15 mouse cellular contexts compared by ENCODE assay signal in the genomic region with DNA sequence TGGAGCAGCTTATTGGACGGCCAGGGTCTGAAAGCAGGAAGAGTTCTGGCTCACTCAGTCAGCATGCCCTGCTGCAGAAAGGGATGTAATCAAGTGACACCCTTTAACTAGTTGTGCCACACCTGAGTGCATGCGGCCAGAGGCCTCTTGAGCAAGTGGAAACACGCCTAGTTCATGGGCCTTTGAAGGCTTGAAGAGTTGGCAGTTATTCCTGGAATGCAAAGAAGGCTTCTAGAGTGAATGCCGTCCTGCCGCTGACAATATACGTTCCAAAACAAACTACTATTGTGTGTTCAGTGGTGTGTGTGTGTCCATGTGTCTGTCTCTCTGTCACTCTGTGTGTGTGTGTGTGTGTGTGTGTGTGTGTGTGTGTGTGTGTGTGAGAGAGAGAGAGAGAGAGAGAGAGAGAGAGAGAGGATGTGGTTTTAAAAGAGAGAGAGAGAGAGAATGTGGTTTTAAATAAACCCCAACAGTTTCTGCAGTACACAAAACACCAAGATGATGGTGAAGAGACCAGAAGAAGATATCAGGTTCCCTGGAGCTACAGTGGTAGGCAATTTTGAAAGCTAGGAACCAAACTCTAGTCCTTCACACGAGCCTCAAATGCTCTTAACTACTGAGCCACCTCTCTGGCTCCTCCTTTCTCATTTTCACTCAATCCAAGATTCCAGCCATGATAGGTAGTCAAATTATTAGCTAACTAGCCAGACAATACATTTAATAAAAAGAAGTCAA. TPM values are rescaled to one million over a fixed set of nuclear protein-coding genes. Genes with fewer than 3 reads are reported as not detected.
DNase-seq lines count a peak whose midpoint lies in the region; ATAC-seq and TF ChIP-seq lines count a peak whose summit lies in the region.
"Had no signal": no experiment of that assay in that cellular context is flagged by ENCODE, and none has a peak within 500 bp of the region (broad histone marks: within the 10 kb centered on the region; RNA-seq: fewer than 3 reads in every experiment).

No protein-coding gene starts in this region.

- whole genome bisulfite sequencing in heart, embryonic 13.5 days = 67% methylated on average over 7 of the region's 7 CpGs
- 69% methylated on average over 7 of the region's 7 CpGs for WGBS in lung, embryonic 15.5 days
- 66% methylated on average over 7 of the region's 7 CpGs for WGBS in stomach, postnatal 0 days
- 88% methylated on average over 7 of the region's 7 CpGs for WGBS in forebrain, embryonic 14.5 days

- ATAC-seq in heart, embryonic 13.5 days (ENCODE audit: extremely low read depth, insufficient number of reproducible peaks, low FRiP score, low TSS enrichment) = no peak
- ATAC-seq in lung, embryonic 15.5 days (ENCODE audit: borderline replicate concordance, extremely low read depth, low FRiP score, low TSS enrichment) = peak; percentile 60
- ATAC-seq in stomach, postnatal 0 days (ENCODE audit: low FRiP score, low TSS enrichment) = no peak
- ATAC-seq in forebrain, embryonic 14.5 days = no peak
- ATAC-seq: intestine, postnatal 0 days had no signal

- H3K79me2 ChIP-seq in MEL (ENCODE audit: control insufficient read depth, insufficient read depth, low read length, poor library complexity) = no peaks in the 10 kb centered on the region

- H3K4me3 ChIP-seq in heart, embryonic 13.5 days = no peak overlapping the region
- H3K4me3 ChIP-seq in MEL (ENCODE audit: control insufficient read depth in 1 of 2, insufficient read depth in 1 of 2, low read depth in 2 of 2, low read length in 2 of 2) = peak overlapping the region; percentile 40 to 49
- H3K4me3 ChIP-seq in lung, embryonic 15.5 days = no peak overlapping the region
- H3K4me3 ChIP-seq in stomach, postnatal 0 days (ENCODE audit: low read depth, low read length) = no peak overlapping the region
- no peak overlapping the region for H3K4me3 ChIP-seq in forebrain, embryonic 14.5 days (ENCODE audit: low read depth, low read length)
- H3K4me3 ChIP-seq: embryonic facial prominence, embryonic 15.5 days; limb, embryonic 13.5 days had no signal

- TF ChIP-seq CTCF in MEL (IDR thresholded peaks at IDR 0.05 in 2 of 3, conservative IDR thresholded peaks at IDR 0.05 in 1 of 3; ENCODE audit: control insufficient read depth in 1 of 3, insufficient read depth in 1 of 3, low read depth in 2 of 3, low read length in 3 of 3, poor library complexity in 1 of 3, severe bottlenecking in 1 of 3) = no peak
- TF ChIP-seq CTCF in stomach, postnatal 0 days (IDR thresholded peaks at IDR 0.05; ENCODE audit: low read depth) = no peak

- TF ChIP-seq RAD21 in MEL (IDR thresholded peaks at IDR 0.05; ENCODE audit: low read depth, low read length) = no peak

- no peak overlapping the region for H3K9ac ChIP-seq in heart, embryonic 13.5 days
- H3K9ac ChIP-seq in MEL (ENCODE audit: control insufficient read depth, low read depth, low read length, poor library complexity, severe bottlenecking) = peak overlapping the region; percentile 65
- H3K9ac ChIP-seq in lung, embryonic 15.5 days = no peak overlapping the region
- no peak overlapping the region for H3K9ac ChIP-seq in stomach, postnatal 0 days (ENCODE audit: low read length)
- H3K9ac ChIP-seq in forebrain, embryonic 14.5 days (ENCODE audit: low read length) = no peak overlapping the region
- H3K9ac ChIP-seq: embryonic facial prominence, embryonic 15.5 days; limb, embryonic 13.5 days had no signal

- H3K36me3 ChIP-seq in heart, embryonic 13.5 days = peaks cover 16% of the 10 kb centered on the region
- H3K36me3 ChIP-seq in MEL (ENCODE audit: control insufficient read depth in 1 of 2, insufficient read depth in 2 of 2, low read length in 2 of 2) = peaks cover 0 to 24% of the 10 kb centered on the region in 2 experiments; a peak in 2 of 4 replicates
- H3K36me3 ChIP-seq in lung, embryonic 15.5 days = peaks cover 6% of the 10 kb centered on the region
- no peaks in the 10 kb centered on the region; the same call in 1 of the 2 replicates for H3K36me3 ChIP-seq in stomach, postnatal 0 days (ENCODE audit: control insufficient read depth, insufficient read depth, low read length)
- H3K36me3 ChIP-seq in forebrain, embryonic 14.5 days (ENCODE audit: control insufficient read depth, insufficient read depth, low read length) = peaks cover 4% of the 10 kb centered on the region; the same call in 1 of the 2 replicates

- H3K4me2 ChIP-seq in heart, embryonic 13.5 days = peak overlapping the region; percentile 6; the same call in 1 of the 2 replicates
- H3K4me2 ChIP-seq in lung, embryonic 15.5 days = no peak overlapping the region
- no peak overlapping the region for H3K4me2 ChIP-seq in stomach, postnatal 0 days (replicated peaks; ENCODE audit: low read depth)
- no peak overlapping the region for H3K4me2 ChIP-seq in forebrain, embryonic 14.5 days (ENCODE audit: low read length)
- H3K4me2 ChIP-seq: embryonic facial prominence, embryonic 15.5 days; limb, embryonic 13.5 days had no signal

- no peak for DNase-seq in heart, adult 9 months (ENCODE audit: low spot score in 2 of 2)
- DNase-seq in MEL (ENCODE audit: low read depth, low spot score) = no peak
- no peak for DNase-seq in stomach, postnatal 0 days (ENCODE audit: low spot score)
- DNase-seq in forebrain, embryonic 14.5 days (ENCODE audit: low spot score) = no peak
- no peak for DNase-seq in layer of hippocampus, postnatal 25 days (ENCODE audit: extremely low spot score in 1 of 2, low spot score in 1 of 2)
- no peak for DNase-seq in frontal cortex, adult 2 months (ENCODE audit: extremely low spot score in 1 of 2, low spot score in 1 of 2)
- DNase-seq: B cell, adult 2 months; layer of hippocampus, adult 9-11 months; midbrain, embryonic 14.5 days; spleen, adult 18-20 months had no signal

- peaks cover 18% of the 10 kb centered on the region for H3K4me1 ChIP-seq in heart, embryonic 13.5 days
- H3K4me1 ChIP-seq in MEL (ENCODE audit: control insufficient read depth in 1 of 2, insufficient read depth in 2 of 2, low read length in 2 of 2) = peaks cover 9 to 11% of the 10 kb centered on the region in 2 experiments
- peaks cover 14% of the 10 kb centered on the region for H3K4me1 ChIP-seq in lung, embryonic 15.5 days
- no peaks in the 10 kb centered on the region for H3K4me1 ChIP-seq in stomach, postnatal 0 days (replicated peaks; ENCODE audit: control insufficient read depth, insufficient read depth)
- no peaks in the 10 kb centered on the region for H3K4me1 ChIP-seq in forebrain, embryonic 14.5 days (ENCODE audit: control insufficient read depth, insufficient read depth, low read length)
- H3K4me1 ChIP-seq: embryonic facial prominence, embryonic 15.5 days; limb, embryonic 13.5 days had no signal

- no peaks in the 10 kb centered on the region for H3K27me3 ChIP-seq in heart, embryonic 13.5 days (replicated peaks)
- no peaks in the 10 kb centered on the region for H3K27me3 ChIP-seq in MEL (ENCODE audit: control insufficient read depth in 1 of 2, insufficient read depth in 2 of 2, low read length in 2 of 2)
- H3K27me3 ChIP-seq in lung, embryonic 15.5 days = no peaks in the 10 kb centered on the region
- H3K27me3 ChIP-seq in stomach, postnatal 0 days (ENCODE audit: control insufficient read depth, insufficient read depth, low read length) = no peaks in the 10 kb centered on the region
- no peaks in the 10 kb centered on the region for H3K27me3 ChIP-seq in forebrain, embryonic 14.5 days (replicated peaks; ENCODE audit: control insufficient read depth, insufficient read depth, low read length)
- H3K27me3 ChIP-seq: embryonic facial prominence, embryonic 15.5 days; limb, embryonic 13.5 days had no signal

- H3K27ac ChIP-seq in heart, embryonic 13.5 days (replicated peaks) = peak overlapping the region; percentile 68
- peak overlapping the region; percentile 96 for H3K27ac ChIP-seq in MEL (ENCODE audit: control insufficient read depth, low read depth, low read length)
- peak overlapping the region; percentile 64 for H3K27ac ChIP-seq in lung, embryonic 15.5 days
- H3K27ac ChIP-seq in stomach, postnatal 0 days (replicated peaks) = peak overlapping the region; percentile 61
- no peak overlapping the region for H3K27ac ChIP-seq in forebrain, embryonic 14.5 days (ENCODE audit: low read depth, low read length)
- H3K27ac ChIP-seq: embryonic facial prominence, embryonic 15.5 days; limb, embryonic 13.5 days had no signal

- no peak for TF ChIP-seq POLR2A in MEL (IDR thresholded peaks at IDR 0.05; ENCODE audit: control insufficient read depth in 1 of 2, insufficient read depth in 1 of 2, low read depth in 1 of 2, low read length in 2 of 2, poor library complexity in 1 of 2)

- H3K9me3 ChIP-seq in heart, embryonic 13.5 days = peaks cover 1% of the 10 kb centered on the region; the same call in 1 of the 2 replicates
- H3K9me3 ChIP-seq in MEL (replicated peaks; ENCODE audit: insufficient read depth, low read length) = no peaks in the 10 kb centered on the region
- 0 out of 2 replicates have a peak, but pooled peaks cover under 1% of the 10 kb centered on the region for H3K9me3 ChIP-seq in lung, embryonic 15.5 days
- H3K9me3 ChIP-seq in stomach, postnatal 0 days (ENCODE audit: control insufficient read depth, low read length) = no peaks in the 10 kb centered on the region
- peaks cover under 1% of the 10 kb centered on the region; the same call in 1 of the 2 replicates for H3K9me3 ChIP-seq in forebrain, embryonic 14.5 days (replicated peaks; ENCODE audit: control insufficient read depth, low read length)

- TF ChIP-seq EP300 in MEL (IDR thresholded peaks at IDR 0.05; ENCODE audit: low read depth in 1 of 2, low read length in 2 of 2) = peak; percentile 7 to 37; a peak in 2 of 4 replicates
- no peak for TF ChIP-seq EP300 in stomach, postnatal 0 days (optimal IDR thresholded peaks at IDR 0.05)

TF ChIP-seq in MEL, 35 proteins besides CTCF, POLR2A, EP300 and RAD21:
- TF ChIP-seq MXI1 (IDR thresholded peaks at IDR 0.05; ENCODE audit: low read depth, low read length) (0 out of 2 replicates have a peak, but pooled peaks have one; percentile 15), GABPA (IDR thresholded peaks at IDR 0.05; ENCODE audit: low read depth, low read length) (no peak), MEF2A (IDR thresholded peaks at IDR 0.05; ENCODE audit: extremely low read depth, insufficient replicate concordance, low read depth, low read length, poor library complexity, severe bottlenecking) (peak; percentile 12; the same call in 1 of the 2 replicates)

RNA-seq across cellular contexts. Expression of a gene that starts 13.1 kb away (rescaled TPM):
- 12.9 and 16.0 TPM in 2 replicates for polyA plus RNA-seq in heart, embryonic 13.5 days (2015; fragmentation: Nextera tagmentation; extraction: Ambion mirVana)
- 20.5 and 23.8 TPM in 2 replicates for total RNA-seq in MEL (2012; rRNA removed)
- polyA plus RNA-seq in MEL (2012; ENCODE audit: insufficient read depth in 1 of 2, insufficient read length in 2 of 2, low read depth in 1 of 2, low replicate concordance in 2 of 2, missing spikeins in 1 of 2) = 10 to 100 TPM in 1 of 2 experiments, not detected in 1; 19.4 TPM
- 23.8 and 24.9 TPM in 2 replicates for polyA plus RNA-seq in lung, embryonic 15.5 days (2015; fragmentation: Nextera tagmentation; extraction: Ambion mirVana)
- polyA plus RNA-seq in stomach, postnatal 0 days (2015; fragmentation: Nextera tagmentation; extraction: Ambion mirVana) = 16.6 and 17.5 TPM in 2 replicates
- polyA plus RNA-seq in forebrain, embryonic 14.5 days (2014; fragmentation: Nextera tagmentation; extraction: Ambion mirVana) = 29.9 and 31.5 TPM in 2 replicates
- 10 to 100 TPM; 19.7 to 21.5 TPM for total RNA-seq in layer of hippocampus, postnatal 25 days (2021)
- polyA plus RNA-seq in frontal cortex, adult 2 months (2012; rRNA removed) = 16.0 and 16.4 TPM in 2 replicates

Comparison
In these comparisons a context has a peak if more than half of its experiments do, and no peak if none do; other contexts are left out.
1. H3K4me3 ChIP-seq: peak in MEL (2 of 2); none in heart, embryonic 13.5 days (single experiment), lung, embryonic 15.5 days (single experiment), stomach, postnatal 0 days (single experiment) and forebrain, embryonic 14.5 days (single experiment).